Mouse (Mus musculus) common myeloid progenitor, adult 5-6 weeks (primary cell): ENCODE results near the gene Fmnl1. TPM values are rescaled to one million over a fixed set of nuclear protein-coding genes. Genes with fewer than 3 reads are reported as not detected.

Source experiments
- ATAC-seq: replicated peaks from 2 replicates; pipeline ENCODE4 v1.8.0; 2016; ENCODE audit warnings: low read depth, mild to moderate bottlenecking, moderate TSS enrichment, inconsistent platforms; ENCODE audit not compliant: poor library complexity, severe bottlenecking
- total RNA-seq: library from RNA; stranded (forward); fragments of 200-1000, 187-1606 nt; gene quantifications from 2 replicates; pipeline ENCODE4 v1.2.3, GENCODE M21; 2017

Fmnl1 gene
- total RNA-seq, 1 experiment from 2014 or later = 81.9 TPM

DNA sequence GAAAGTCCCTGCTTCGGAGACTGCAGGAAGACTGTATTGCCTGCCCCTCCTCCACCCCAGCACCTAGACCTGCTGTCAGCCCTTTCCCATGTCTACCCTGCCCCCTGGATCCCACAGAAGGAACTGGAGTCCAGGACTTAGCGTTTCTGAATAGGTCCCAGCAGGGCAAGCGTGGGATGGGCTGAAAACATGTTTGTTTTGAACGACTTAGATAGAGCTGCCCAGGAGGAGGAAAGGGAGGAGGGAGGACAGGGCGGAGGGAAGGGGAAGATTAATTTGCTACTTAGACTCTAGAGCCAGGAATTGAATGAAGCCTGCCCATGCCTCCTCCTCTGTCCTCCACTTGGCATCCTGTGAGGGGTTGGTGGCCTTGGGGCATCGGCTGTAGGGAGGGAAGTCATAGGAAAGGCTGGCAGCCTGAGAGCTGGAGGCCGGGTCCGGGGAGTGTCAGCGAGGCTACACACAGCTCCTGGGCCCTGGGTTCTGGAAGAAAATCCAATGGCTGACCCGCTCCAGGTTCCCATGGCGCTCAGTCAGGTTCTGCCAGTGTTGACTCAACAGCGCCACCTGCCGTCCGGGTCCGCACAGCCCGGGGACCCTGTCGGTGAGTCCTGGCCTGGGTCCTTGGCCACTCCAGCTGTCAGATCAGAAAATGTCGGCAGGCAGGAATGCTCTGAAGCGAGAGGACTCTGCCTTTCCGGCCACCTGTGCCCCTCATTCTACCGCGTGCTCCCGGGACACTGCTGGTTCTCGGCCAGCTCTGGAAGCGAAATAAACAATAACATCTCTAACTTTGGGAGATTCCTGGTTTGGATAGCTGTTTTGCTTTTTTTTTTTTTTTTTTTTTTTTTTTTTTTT, 12.1 kb upstream of the Fmnl1 start:
- peak; percentile 98 for ATAC-seq

DNA sequence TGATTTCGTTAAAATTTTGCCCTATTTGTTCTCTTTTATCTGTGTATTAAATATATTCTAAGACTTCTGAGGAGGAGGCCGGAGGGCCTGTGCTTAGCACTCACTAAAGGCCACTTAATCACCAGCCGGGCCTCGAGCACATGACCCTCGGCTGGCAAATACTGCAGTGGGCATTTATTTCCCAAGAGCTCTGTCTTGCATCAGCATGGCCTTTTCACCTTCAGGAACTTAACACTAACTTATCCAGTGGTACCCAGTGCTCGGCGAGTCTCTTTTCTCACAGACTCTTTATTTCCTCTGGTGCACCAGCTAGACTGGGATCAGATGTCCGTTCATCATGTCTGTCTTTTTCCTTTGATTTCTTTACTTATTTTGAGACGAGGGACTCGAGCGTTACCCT, 10.2 kb upstream of the Fmnl1 start:
- no peak for ATAC-seq

DNA sequence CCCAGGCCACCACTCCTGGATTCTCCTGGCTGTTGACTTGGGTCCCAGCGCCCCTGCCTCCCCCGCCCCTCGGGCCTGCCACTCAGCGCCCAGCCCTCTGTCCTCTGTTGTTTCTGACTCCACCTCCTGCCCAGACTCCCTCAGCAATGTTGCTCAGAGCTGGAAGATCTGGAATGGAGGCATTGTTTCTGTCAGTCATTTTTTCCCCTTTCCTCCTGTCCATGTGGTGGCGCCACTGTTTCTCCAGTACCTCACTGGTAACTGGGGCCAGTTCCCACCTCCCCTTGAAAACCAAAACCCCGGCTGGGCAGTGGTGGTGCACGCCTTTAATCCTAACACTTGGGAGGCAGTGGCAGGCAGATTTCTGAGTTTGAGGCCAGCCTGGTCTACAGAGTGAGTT, 9.5 kb upstream of the Fmnl1 start:
- ATAC-seq = no peak

DNA sequence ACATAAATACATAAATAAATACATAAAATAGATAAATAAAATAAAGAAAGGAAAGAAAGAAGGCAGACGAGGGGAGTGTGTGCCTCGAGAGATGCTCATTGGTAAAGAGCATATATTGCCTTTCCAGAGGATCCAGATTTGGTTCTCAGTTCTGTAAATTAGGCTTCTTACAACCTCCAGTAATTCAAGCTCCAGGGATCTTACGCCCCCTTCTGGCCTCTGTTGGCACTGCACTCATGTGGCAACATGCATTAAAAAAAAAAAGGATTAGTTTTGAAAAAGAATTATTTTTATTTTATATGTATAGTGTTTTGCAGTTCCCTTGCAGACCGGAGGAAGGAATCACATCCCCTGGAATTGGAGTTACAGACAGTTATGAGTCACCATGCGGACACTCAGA, 8.8 kb upstream of the Fmnl1 start:
- ATAC-seq = no peak

DNA sequence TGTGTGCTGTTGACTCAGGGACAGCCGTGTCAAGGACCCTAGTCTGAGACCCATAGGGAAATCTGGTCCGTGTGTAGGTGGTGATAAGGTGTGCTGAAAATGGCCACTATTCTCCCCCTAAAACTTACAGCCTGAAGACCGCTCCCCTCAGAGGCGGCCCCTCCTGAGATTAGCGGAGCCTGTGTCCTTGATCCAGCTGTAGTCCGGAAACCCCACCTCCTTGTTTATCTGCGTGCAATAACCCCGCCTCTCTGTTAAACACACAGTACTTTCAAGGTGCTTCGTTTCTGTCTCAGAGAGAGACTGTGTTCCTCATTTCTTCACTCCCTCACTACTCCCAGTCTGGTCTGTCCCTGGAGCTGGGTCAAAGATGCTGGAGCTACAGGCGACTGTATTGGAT, 6.5 kb upstream of the Fmnl1 start:
- ATAC-seq = 0 out of 2 replicates have a peak, but pooled peaks have one; percentile 30

DNA sequence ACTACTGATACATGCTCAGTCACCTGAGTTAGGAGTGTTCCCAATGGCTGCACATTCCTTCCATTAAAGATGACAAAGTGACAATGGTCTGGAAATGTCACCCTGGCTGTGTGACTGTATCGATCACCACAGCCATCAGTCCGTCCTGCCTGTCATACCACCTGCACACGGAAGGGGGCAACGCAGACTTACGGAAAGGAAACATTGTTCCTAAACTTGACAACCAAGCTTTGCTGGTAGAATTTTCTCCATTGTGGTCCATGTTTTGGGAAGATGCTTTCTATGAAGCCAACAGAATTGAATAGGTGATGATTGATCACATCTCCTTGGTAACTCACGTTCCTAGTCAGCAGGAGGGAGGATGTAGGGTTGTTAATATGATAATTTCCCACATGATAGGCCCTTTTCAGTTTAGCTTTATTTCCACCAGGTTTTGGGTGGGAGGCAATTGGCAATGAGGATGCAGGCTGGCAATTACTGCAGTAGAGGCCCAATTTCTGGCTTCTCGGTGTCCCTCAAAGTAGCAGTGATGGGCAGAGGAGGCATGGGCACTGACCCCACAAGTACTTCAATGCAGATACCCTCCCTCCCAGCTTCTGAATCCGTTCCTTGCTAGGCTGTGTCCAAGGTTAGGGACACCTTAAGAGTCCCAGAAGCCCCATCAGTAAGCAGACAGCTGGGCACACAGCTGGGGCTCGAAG, 2.1 kb upstream of the Fmnl1 start:
- ATAC-seq = peak; percentile 61

DNA sequence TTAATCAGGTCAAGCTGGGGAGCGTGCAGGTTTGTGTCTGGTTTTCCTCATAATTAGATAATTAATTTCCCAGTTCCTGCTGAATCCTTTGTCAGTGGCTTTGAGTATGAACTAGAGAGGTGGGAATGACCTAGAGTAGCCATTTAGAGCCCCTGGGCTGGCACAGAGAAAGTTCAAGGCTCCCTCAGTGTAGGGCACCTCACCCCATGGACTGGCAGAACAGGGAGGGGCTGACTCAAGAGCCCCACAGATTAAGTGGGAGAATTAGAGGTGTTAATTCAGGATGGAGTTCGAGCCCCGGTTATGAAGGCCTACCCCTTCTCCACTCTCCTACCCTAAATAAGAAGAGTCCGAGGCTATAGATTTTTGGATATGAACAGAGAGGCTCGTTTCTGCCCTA, 1.2 kb upstream of the Fmnl1 start:
- ATAC-seq = no peak

DNA sequence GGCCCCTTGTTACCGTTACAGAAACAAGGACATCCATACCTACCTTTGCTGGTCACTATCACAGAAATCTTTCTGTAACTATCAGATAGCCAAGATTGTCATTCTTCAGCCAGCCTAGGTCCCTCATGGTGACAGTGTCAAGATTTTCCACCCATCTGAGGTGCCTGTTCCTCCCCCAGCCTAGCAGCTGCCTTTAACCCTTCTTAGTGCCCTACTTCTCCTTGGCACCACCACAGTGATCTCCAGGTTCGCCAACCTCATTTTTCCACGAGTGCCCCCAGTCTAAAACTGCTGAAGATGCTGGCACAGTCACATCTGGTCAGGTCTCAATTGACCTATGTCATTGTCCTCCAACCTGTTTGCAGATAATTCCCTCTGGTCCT, 805 bp upstream of the Fmnl1 start:
- no peak for ATAC-seq

DNA sequence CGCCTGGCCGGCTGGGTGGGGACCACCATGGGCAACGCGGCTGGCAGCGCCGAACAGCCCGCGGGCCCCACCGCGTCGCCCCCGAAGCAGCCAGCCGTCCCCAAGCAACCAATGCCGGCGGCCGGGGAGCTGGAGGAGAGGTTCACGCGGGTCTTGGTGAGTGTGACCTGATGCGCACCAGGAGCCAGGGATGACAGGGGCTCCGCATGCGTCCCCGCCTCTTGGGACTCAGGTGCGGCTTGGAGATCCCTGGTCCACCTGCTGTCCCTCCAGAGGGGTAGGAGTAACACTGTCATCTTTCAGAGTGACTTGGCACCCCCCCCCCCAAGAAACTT, 346 bp downstream of the Fmnl1 start:
- no peak for ATAC-seq

DNA sequence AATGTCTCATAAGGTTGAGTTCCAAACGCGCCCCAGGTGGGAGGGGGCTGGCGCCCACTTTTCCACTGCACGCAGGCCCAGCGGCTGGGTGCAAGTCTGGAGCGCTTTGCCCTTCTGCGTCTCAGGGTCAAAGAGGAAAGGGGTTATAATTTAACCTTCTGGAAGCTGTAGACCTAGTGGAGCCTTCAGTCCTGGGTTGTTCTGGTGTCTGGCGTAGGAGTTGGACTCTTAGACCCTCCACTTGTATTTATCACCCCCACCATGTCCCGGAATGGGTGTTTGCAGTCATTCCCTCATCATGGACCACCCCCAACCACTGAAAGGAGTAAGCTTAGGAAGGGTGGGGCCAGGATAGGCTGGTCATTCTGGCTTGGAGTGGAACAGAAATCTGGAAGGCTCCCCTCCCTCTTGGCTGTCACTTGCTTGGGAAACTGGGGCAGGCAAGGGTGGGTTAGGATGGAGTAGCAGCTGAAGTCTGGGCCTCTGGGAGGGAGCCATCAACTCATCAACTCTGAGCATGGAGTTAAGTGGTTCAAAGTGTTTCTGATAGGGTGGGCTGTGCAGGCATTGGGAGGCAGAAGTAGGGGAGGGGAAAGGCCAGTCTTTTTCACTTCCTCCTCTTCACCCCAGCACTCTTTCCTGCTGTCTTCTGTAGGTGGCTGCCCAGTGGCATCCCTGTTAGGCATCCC, 940 bp downstream of the Fmnl1 start:
- ATAC-seq = peak; percentile 12; the same call in 1 of the 2 replicates

DNA sequence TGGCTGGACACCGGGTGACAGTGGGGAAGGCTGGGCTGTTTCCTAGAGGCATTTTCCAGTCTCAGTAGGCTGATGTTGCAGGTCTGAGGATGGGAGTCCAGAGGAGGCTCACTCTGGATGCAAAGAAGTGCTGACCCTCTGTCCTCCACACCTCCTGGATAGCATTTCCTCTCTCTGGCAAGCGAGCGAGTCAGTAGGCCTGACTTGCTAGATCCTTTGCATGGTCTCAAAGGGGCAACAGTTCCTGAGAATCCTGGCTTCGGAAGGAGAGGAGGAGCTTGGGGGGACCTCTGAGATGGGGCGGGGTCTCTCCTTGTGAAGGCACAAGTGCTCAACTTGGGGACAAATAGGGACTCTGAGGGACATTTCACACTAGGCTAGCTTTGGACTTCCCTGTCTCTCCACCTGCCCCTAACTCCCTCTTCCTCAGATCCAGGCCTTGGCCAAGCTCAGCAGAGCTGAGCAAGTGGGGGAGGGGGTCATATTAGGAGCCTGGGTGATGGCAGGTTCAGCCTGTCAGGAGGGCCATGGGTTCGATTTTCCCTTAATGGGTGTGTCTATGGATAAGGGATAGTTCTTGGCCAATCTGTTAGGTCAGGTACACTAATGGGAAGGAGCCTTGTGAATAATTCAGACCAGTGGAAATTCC, 1.6 kb downstream of the Fmnl1 start:
- no peak for ATAC-seq

DNA sequence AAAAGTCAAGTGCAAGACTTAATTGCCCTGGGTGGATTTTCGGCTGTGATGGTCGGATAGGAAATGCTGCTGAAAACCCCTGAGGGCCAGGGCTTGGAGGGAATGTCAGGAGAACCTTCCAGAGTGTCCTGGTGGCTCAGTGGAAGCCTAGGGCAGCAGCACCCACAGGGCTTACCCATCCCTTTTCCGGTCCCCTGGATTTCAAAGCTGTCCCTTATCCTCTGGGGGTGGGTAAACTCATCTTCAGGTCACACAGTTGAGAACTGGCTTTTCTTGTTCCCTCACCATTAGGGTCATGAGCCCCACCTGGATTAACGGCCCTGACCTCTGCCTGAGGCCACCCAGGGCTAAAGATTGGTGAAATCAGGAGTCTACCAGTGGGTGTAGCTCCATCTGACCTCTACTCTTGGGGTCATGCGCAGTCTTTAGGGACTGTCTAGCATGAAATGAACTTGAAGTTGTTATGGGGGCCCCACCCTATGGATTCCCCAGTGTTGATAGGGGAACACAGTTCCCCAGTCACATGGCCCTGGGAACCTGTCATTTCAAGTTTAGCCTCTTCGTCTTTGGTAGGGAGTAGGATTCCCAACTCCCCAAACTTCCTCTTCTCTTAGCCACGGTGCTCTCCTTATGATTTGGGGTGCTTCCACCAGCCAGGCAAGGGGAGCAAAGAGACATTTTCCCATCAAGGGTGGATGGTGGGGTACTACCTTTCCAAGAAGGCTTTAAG, 2.3 kb downstream of the Fmnl1 start:
- no peak for ATAC-seq

DNA sequence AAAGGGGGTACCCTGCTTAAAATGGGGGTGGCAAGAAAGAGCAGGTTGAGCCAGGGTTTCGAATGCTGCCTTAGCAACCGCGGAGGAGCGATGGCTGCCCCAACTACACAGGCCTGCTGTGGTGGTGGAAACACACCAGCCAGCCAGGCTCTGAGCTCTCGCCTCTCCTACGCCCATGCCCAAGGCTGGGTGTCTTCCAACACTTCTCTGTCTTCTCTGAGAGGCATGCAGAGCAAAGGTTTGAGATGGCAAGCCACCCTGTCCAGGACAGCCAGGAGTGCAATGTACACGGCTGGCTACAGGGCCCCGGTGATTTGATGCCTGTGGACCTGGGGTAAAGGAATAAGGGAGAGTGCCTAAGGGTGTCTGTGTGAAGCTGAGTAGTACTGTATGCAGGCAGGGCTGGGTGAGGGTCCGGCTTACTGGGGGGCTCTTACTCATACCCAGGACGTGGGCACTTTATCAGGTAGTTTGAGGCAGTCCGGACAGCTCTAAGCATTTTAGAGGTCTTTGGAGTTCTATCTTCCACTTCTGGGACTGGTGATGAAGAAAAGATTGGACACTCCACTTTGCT, 3.0 kb downstream of the Fmnl1 start:
- ATAC-seq = no peak

DNA sequence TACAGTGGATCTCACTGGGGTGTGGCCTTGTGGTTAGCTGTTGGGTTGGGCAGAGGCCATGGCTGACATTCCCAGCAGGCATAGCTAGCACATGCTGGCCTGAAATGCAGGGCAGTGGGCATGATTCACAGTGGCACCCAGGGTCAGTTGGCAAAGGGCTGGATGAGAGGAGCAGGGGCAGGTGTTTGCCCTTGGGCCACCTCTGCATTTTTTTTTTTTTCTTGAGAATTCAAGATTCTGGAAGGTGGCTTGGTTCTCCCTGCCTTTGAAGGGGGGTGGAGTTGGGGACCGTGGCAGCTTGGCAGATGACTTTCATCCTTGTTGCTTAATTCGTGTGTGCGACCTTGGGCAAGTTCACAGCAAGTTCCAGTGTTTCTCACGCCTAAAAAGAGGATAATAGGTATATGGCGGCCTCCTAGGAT, 3.5 kb downstream of the Fmnl1 start:
- no peak for ATAC-seq

DNA sequence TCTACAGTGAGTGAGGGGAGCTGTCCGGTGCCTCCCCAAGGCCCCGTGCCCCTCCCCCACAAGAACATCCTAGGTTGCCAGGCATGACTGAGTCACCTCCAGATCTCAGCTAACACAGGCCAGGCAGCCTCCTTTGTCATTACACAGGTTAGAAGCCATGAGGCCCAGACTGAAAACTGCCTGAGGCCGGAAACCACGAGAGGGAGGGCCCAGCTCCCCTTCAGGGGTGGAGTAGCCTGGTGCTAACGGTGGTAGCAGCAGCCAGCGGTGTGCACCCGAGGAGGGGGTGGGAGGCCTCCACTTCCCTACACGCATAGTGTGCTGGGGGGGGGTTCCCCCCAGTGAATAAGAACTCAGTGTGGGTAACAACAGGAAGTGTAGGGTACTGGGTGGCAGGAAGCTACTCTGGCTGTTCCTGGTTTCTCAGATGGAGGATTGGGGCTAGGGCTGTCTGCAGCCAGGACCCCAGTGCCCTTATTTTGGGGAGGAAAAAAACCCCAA, 4.0 kb downstream of the Fmnl1 start:
- peak; percentile 75 for ATAC-seq

DNA sequence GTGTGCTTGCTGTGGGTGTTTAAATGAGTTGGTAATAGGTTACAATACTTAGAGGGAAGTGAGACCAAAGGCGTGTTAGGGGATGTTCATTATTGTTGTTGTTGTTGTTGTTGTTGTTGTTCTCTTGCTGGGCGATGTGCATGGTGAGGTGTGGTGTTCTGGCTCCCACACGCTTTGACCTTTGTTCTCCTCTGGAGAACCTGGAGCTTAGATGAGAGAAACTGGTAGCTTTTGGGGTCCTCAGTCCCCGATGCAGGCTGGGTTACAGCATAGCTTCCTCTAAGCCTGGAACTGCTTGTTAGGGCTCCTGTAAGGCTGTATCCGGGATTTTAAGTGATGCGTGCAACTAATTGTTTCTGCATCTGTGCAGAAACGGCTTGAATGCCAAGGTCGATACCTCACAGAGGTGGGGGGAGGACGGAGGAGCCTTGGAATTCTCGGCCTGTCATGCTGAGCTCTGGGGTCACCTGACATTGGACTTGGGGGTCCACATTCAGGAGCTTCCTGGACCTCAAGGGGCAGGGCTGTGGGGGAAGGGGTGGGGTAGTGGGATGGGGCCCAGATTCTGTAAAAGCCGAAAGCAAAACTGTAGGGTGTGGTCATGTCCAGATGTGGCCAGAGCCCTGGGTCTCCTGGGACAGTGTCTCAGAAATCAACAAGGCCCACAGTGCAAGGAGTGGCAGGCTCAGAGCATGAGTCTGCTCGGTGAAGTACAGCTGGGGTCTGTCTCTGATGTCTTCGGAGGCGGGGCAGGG, 5.0 kb downstream of the Fmnl1 start:
- ATAC-seq = no peak

DNA sequence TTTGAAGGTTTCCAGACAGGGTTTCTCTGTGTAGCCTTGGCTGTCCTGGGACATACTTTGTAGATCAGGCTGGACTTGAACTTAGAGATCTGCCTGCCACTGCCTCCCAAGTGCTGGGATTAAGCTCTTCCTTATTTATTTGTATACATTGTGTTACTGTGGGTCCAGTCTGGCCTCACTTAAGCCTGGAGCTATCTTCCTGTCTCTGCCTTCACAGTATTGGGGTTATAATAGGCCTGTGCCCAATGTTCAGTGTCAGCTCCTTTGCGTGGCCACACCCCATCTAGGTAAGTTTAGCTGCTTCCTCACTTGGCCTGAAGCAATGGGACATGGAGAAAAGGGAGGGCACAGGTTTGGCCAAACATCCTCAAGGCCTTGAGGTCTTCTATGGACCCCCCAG, 5.6 kb downstream of the Fmnl1 start:
- no peak for ATAC-seq

DNA sequence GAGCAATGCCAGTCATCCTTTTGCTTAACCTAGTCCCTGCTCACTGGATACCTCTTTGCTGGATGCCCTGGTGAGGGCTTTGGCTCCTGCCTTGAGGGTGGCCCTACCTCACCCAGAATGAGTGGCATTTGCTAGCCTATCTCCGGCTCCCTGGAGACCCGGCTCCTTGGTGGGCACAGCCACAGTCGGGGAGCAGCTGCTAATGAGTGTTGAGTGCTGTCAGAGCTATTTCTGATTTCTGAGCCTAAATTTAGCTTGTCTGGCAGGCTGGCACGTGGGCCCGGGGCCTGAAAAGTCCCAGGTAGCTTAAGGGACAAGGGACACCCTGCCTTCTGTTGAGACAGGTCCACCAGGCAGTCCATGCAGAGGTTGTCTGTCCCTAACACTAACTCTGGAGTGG, 6.3 kb downstream of the Fmnl1 start:
- ATAC-seq = no peak
